Mouse (Mus musculus) C2C12 (cell line): ENCODE measurements around the gene Crtc1.

Experiments
- CTCF ChIP-seq: IDR thresholded peaks from one replicate; pipeline ENCODE4 v1.5.1; 2011; ENCODE audit not compliant: control insufficient read depth, insufficient read depth, insufficient read length
- FOSL1 ChIP-seq: IDR thresholded peaks from one replicate; pipeline ENCODE4 v1.8.0; 2011; ENCODE audit warnings: mild to moderate bottlenecking, low read length; ENCODE audit not compliant: poor library complexity, insufficient read depth, severe bottlenecking
- MYOD1 ChIP-seq: IDR thresholded peaks from one replicate; pipeline ENCODE4 v1.6.1; 2011; ENCODE audit warnings: low read depth; ENCODE audit not compliant: control insufficient read depth, insufficient read length
- MYOG ChIP-seq: IDR thresholded peaks from one replicate; pipeline ENCODE4 v1.6.1; 2011; ENCODE audit not compliant: control insufficient read depth, insufficient read length; ENCODE audit errors: extremely low read depth

- TF ChIP-seq CTCF, result no peak
- TF ChIP-seq MYOD1, result no peak
- TF ChIP-seq MYOG, result no peak
- TF ChIP-seq FOSL1, result no peak
Observed at GRCm38 (mm10) chr8:70340659-70341058, 98.7 kb downstream of the Crtc1 start.
